Mouse (Mus musculus) C2C12 (cell line): ENCODE measurements around the gene Det1. TPM values are rescaled to one million over a fixed set of nuclear protein-coding genes. Genes with fewer than 3 reads are reported as not detected.

Experiments used
- H3K27me3 ChIP-seq: one replicate; pipeline ENCODE4 v1.6.1; 2011; ENCODE audit not compliant: control insufficient read depth, insufficient read depth, insufficient read length
- H3K36me3 ChIP-seq: one replicate; pipeline ENCODE4 v1.6.1; 2011; ENCODE audit not compliant: control insufficient read depth, insufficient read depth
- H3K4me3 ChIP-seq: one replicate; pipeline ENCODE4 v1.5.1; 2011; ENCODE audit warnings: mild to moderate bottlenecking, control low read depth; ENCODE audit not compliant: poor library complexity, insufficient read depth, severe bottlenecking
- H3K79me2 ChIP-seq: one replicate; pipeline ENCODE4 v1.6.1; 2011; ENCODE audit not compliant: control insufficient read depth, insufficient read depth
- H3K79me3 ChIP-seq: one replicate; pipeline ENCODE4 v1.6.1; 2011; ENCODE audit warnings: low read depth, control low read depth
- H3ac ChIP-seq: one replicate; pipeline ENCODE3; 2011; ENCODE audit warnings: low read depth; ENCODE audit not compliant: control insufficient read depth, insufficient read length
- CEBPB ChIP-seq: IDR thresholded peaks from one replicate; pipeline ENCODE4 v1.6.1; 2011; ENCODE audit warnings: low read depth, mild to moderate bottlenecking, control low read depth, moderate library complexity
- CTCF ChIP-seq: IDR thresholded peaks from one replicate; pipeline ENCODE4 v1.5.1; 2011; ENCODE audit not compliant: control insufficient read depth, insufficient read depth, insufficient read length
- FOSL1 ChIP-seq: IDR thresholded peaks from one replicate; pipeline ENCODE4 v1.8.0; 2011; ENCODE audit warnings: mild to moderate bottlenecking, low read length; ENCODE audit not compliant: poor library complexity, insufficient read depth, severe bottlenecking
- MAX ChIP-seq: IDR thresholded peaks from one replicate; pipeline ENCODE4 v1.6.1; 2011; ENCODE audit warnings: mild to moderate bottlenecking, control low read depth
- MYOD1 ChIP-seq: IDR thresholded peaks from one replicate; pipeline ENCODE4 v1.6.1; 2011; ENCODE audit warnings: low read depth; ENCODE audit not compliant: control insufficient read depth, insufficient read length
- MYOG ChIP-seq: IDR thresholded peaks from one replicate; pipeline ENCODE4 v1.6.1; 2011; ENCODE audit not compliant: control insufficient read depth, insufficient read length; ENCODE audit errors: extremely low read depth
- USF1 ChIP-seq: IDR thresholded peaks from one replicate; pipeline ENCODE4 v1.6.1; 2011; ENCODE audit warnings: low read depth, mild to moderate bottlenecking, control low read depth, moderate library complexity
- polyA plus RNA-seq: library from polyadenylated mRNA; unstranded; fragments of >200 nt; fragmentation: generic; extraction: Trizol; gene quantifications from one replicate; pipeline ENCODE4 v1.2.1, GENCODE M21; 2012; ENCODE audit warnings: missing spikeins

Gene Det1
- polyA plus RNA-seq, 1 experiment, result 13.1 TPM

DNA sequence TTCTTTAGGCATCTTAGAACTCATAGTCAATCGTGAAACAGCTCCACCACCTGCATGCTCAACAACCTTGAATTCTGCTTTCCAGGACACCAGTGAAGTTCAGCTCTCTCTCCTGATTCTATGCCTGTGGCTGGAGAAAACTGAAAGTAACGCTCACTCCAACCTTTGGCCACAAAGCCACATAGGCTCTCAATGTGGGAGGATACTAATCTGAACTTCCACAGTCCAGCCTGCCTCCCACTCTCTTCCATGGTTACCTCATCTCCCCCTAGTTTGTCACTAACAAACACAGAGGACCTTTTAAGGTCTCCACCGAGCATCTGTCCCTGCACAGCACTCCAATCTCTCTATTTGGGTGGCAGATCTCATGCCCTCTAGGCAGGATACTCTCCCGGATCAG, 11.4 kb downstream of the Det1 start:
- H3K79me2 ChIP-seq, result no peaks in the 10 kb centered on the region
- TF ChIP-seq MAX, result no peak
- no peak for TF ChIP-seq CEBPB
- no peak for TF ChIP-seq USF1
- TF ChIP-seq FOSL1, result no peak
- no peak for TF ChIP-seq MYOG
- TF ChIP-seq MYOD1, result no peak
- TF ChIP-seq CTCF, result no peak
- no peak overlapping the region for H3ac ChIP-seq
- peaks cover 10% of the 10 kb centered on the region for H3K36me3 ChIP-seq
- no peak overlapping the region for H3K4me3 ChIP-seq
- no peaks in the 10 kb centered on the region for H3K79me3 ChIP-seq
- H3K27me3 ChIP-seq, result no peaks in the 10 kb centered on the region

- Histone ChIP-seq H3K79me3 (no peaks in the 10 kb centered on the region), H3K79me2 (no peaks in the 10 kb centered on the region), H3K36me3 (peaks cover 7% of the 10 kb centered on the region), H3K27me3 (no peaks in the 10 kb centered on the region), H3ac (no peak overlapping the region), H3K4me3 (no peak overlapping the region)
- no peak for TF ChIP-seq MYOG
- no peak for TF ChIP-seq MYOD1
- TF ChIP-seq CTCF, result no peak
- no peak for TF ChIP-seq CEBPB
- no peak for TF ChIP-seq MAX
- TF ChIP-seq FOSL1, result no peak
- no peak for TF ChIP-seq USF1
Measured at GRCm38 (mm10) chr7:78827749-78828362, 19.2 kb downstream of the Det1 start.

DNA sequence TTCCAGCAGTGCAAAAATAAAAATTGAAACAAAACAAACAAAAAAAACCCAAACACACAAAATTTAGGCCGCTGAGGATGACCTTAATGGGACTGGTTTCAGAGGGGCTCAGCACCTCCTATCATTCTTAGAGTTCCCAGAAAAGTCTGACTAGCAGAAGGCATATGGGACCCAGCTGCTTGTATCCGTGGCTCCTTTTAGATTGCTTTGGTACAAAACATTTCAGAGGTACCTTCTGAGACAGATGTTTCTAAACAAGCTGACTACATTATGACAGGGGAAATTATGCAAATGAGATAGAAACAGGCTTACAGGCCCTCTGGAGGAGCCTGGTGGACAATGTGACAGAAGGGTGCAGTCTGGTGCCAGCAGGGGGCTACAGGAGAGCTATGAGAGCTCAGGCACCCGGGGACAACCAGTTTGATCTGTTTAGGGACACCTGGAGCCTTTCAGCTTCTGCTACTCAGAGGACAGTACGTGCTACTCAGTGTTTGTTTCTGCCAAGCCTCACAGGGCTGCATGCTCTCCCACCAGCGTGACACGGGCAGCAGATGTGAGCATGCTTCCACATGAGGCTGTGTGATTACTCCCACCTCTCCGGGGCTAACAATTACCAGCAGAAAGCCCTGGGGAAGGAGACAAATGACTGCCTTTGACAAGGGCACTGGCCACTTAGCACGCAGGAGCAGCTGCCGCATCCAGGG, 20.2 kb downstream of the Det1 start:
- Histone ChIP-seq H3K36me3 (peaks cover 7% of the 10 kb centered on the region), H3K79me3 (no peaks in the 10 kb centered on the region), H3K79me2 (no peaks in the 10 kb centered on the region), H3ac (no peak overlapping the region), H3K27me3 (no peaks in the 10 kb centered on the region), H3K4me3 (no peak overlapping the region)
- no peak for TF ChIP-seq MYOD1
- TF ChIP-seq CTCF, result no peak
- TF ChIP-seq USF1, result no peak
- no peak for TF ChIP-seq FOSL1
- no peak for TF ChIP-seq MAX
- no peak for TF ChIP-seq MYOG
- no peak for TF ChIP-seq CEBPB

DNA sequence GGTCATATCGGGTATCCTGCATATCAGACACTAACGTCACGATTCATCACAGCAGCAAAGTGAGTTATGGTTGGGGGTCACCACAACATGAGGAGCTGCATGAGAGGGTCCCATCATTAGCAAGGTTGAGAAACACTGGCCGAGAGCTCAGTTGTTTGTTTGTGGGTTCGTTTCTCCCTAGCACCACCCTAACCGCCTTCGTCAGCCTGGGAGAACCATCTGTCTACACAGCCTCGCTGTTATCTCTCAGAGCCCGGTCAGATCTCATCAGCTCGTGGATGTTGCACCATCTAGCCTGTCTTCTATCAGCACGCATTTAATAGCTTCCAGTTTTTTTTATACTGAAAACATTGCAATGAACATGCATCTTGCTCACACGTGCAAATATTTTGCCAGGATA, 28.7 kb downstream of the Det1 start:
- Histone ChIP-seq H3K79me3 (no peaks in the 10 kb centered on the region), H3ac (no peak overlapping the region), H3K36me3 (no peaks in the 10 kb centered on the region), H3K27me3 (no peaks in the 10 kb centered on the region), H3K79me2 (no peaks in the 10 kb centered on the region), H3K4me3 (no peak overlapping the region)
- TF ChIP-seq MYOG (no peak), FOSL1 (no peak), CEBPB (no peak), MAX (no peak), MYOD1 (no peak), USF1 (no peak), CTCF (no peak)

GRCm38 (mm10) chr7:78814766-78815165, 32.3 kb downstream of the Det1 start:
- Histone ChIP-seq H3K27me3 (no peaks in the 10 kb centered on the region), H3K36me3 (no peaks in the 10 kb centered on the region), H3K4me3 (no peak overlapping the region), H3K79me3 (no peaks in the 10 kb centered on the region), H3K79me2 (no peaks in the 10 kb centered on the region), H3ac (no peak overlapping the region)
- TF ChIP-seq CEBPB, result no peak
- TF ChIP-seq MAX, result no peak
- no peak for TF ChIP-seq FOSL1
- no peak for TF ChIP-seq MYOG
- TF ChIP-seq MYOD1, result no peak
- TF ChIP-seq USF1, result no peak
- no peak for TF ChIP-seq CTCF

DNA sequence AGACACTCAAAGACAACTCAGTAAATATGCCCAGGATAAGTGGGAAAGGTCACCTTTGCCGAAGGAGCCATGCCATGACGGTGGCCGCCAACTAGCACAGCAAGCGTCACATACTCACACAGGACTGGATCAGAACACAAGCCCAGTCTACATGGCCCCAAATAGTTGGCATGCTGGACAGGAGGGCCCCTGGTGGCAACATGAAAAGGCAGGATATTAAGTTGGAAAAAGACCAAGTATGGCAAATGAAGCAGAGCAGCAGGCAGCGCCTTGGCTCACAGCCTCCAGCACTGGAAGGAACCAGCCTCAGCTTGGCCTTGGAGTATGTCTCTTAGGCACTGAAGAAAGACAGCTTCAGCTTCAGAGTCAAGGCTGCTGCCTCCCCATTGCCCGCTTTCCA, 33.3 kb downstream of the Det1 start:
- no peaks in the 10 kb centered on the region for H3K36me3 ChIP-seq

More for the DNA sequence above, 33.3 kb downstream of the Det1 start:
- no peak overlapping the region for H3ac ChIP-seq
- no peaks in the 10 kb centered on the region for H3K79me3 ChIP-seq
- H3K27me3 ChIP-seq, result no peaks in the 10 kb centered on the region
- no peak for TF ChIP-seq USF1
- H3K79me2 ChIP-seq, result no peaks in the 10 kb centered on the region
- H3K4me3 ChIP-seq, result no peak overlapping the region
